Mouse (Mus musculus) kidney, adult 2 months (tissue): ENCODE measurements around the gene Rcan2. TPM values are rescaled to one million over a fixed set of nuclear protein-coding genes. Genes with fewer than 3 reads are reported as not detected.
A peak's percentile ranks its signal among the peaks of the same experiment; 100 is the strongest.

Experiments
- DNase-seq: peaks from one replicate; pipeline ENCODE4 v3.0.0; 2021
- H3K27ac ChIP-seq: fragments of 200-500 bp; 2 replicates; pipeline ENCODE4 v1.5.1; 2012; ENCODE audit warnings: low read depth, low read length, control low read depth, inconsistent platforms; ENCODE audit not compliant: insufficient read depth
- H3K27me3 ChIP-seq: fragments of 200-500 bp; replicated peaks from 2 replicates; pipeline ENCODE4 v1.6.1; 2012; ENCODE audit warnings: mild to moderate bottlenecking, moderate library complexity, low read length, inconsistent platforms; ENCODE audit not compliant: control insufficient read depth, insufficient read depth
- H3K36me3 ChIP-seq: fragments of 200-500 bp; 2 replicates; pipeline ENCODE4 v1.6.1; 2012; ENCODE audit warnings: mild to moderate bottlenecking, moderate library complexity, low read length, inconsistent platforms; ENCODE audit not compliant: control insufficient read depth, insufficient read depth
- H3K4me1 ChIP-seq: fragments of 200-500 bp; 2 replicates; pipeline ENCODE4 v1.6.1; 2011; ENCODE audit warnings: low read length; ENCODE audit not compliant: control insufficient read depth, insufficient read depth
- H3K4me3 ChIP-seq: fragments of 200-500 bp; 2 replicates; pipeline ENCODE4 v1.5.1; 2011; ENCODE audit warnings: mild to moderate bottlenecking, low read depth, low read length, control low read depth; ENCODE audit not compliant: insufficient read depth
- CTCF ChIP-seq: fragments of 200-500 bp; conservative IDR thresholded peaks from 2 replicates; pipeline ENCODE4 v1.5.1; 2011; ENCODE audit warnings: low read depth, mild to moderate bottlenecking, control low read depth, low read length, moderate library complexity, mixed read lengths; ENCODE audit not compliant: insufficient read depth, insufficient read length
- POLR2A ChIP-seq: fragments of 200-500 bp; IDR thresholded peaks from one replicate; pipeline ENCODE4 v1.6.1; 2011; ENCODE audit warnings: low read depth, low read length, control low read depth
- WGBS: fragments of 180-500 bp; shearing (Covaris S2); methylation state at CpG from one replicate; pipeline ENCODE4 v1.1.7; 2018; 5-methylcytosine and 5-hydroxymethylcytosine counted together
- polyA plus RNA-seq: library from polyadenylated mRNA; depleted of rRNA; stranded (reverse); fragments of >200 nt; gene quantifications from 2 replicates; pipeline ENCODE4 v1.2.3, GENCODE M21; 2012

The Rcan2 gene
- polyA plus RNA-seq, 1 experiment = 18.3 TPM

GRCm38 (mm10) chr17:44026786-44027185 lies 225.6 kb downstream of the Rcan2 start:
- Histone ChIP-seq H3K4me3 (no peak overlapping the region), H3K4me1 (peaks cover 4% of the 10 kb centered on the region; the same call in 1 of the 2 replicates), H3K27me3 (no peaks in the 10 kb centered on the region), H3K27ac (no peak overlapping the region), H3K36me3 (no peaks in the 10 kb centered on the region)
- DNase-seq = no peak
- no peak for TF ChIP-seq POLR2A
- no peak for TF ChIP-seq CTCF

- no peak for TF ChIP-seq CTCF
- no peak for TF ChIP-seq POLR2A
- H3K27ac ChIP-seq = no peak overlapping the region
- 87% methylated on average over 9 of the region's 9 CpGs for WGBS
Measured at GRCm38 (mm10) chr17:44027311-44027710, 226.2 kb downstream of the Rcan2 start.

GRCm38 (mm10) chr17:44029616-44030015 lies 228.5 kb downstream of the Rcan2 start:
- H3K36me3 ChIP-seq = no peaks in the 10 kb centered on the region
- H3K27ac ChIP-seq = no peak overlapping the region
- peak; percentile 9 for DNase-seq
- H3K4me1 ChIP-seq = peaks cover 4% of the 10 kb centered on the region; the same call in 1 of the 2 replicates
- H3K27me3 ChIP-seq = no peaks in the 10 kb centered on the region
- TF ChIP-seq POLR2A (no peak), CTCF (no peak)
- 60% methylated on average over 5 of the region's 5 CpGs for WGBS
- H3K4me3 ChIP-seq = no peak overlapping the region

More at GRCm38 (mm10) chr17:44027311-44027710, 226.2 kb downstream of the Rcan2 start:
- Histone ChIP-seq H3K4me1 (peaks cover 4% of the 10 kb centered on the region; the same call in 1 of the 2 replicates), H3K27me3 (no peaks in the 10 kb centered on the region), H3K36me3 (no peaks in the 10 kb centered on the region), H3K4me3 (no peak overlapping the region)
- DNase-seq = no peak

GRCm38 (mm10) chr17:44030776-44031587 lies 229.8 kb downstream of the Rcan2 start:
- peak; percentile 34 for DNase-seq
- no peak for TF ChIP-seq POLR2A
- TF ChIP-seq CTCF = no peak
- 68% methylated on average over 3 of the region's 3 CpGs for WGBS
- H3K4me1 ChIP-seq = peaks cover 4% of the 10 kb centered on the region; the same call in 1 of the 2 replicates
- no peaks in the 10 kb centered on the region for H3K36me3 ChIP-seq
- H3K27me3 ChIP-seq = no peaks in the 10 kb centered on the region
- H3K4me3 ChIP-seq = no peak overlapping the region
- H3K27ac ChIP-seq = 0 out of 2 replicates have a peak overlapping the region, but pooled peaks have one; percentile 8

- 98% methylated on average over 1 of the region's 1 CpGs for WGBS
- TF ChIP-seq POLR2A = no peak
- no peak for TF ChIP-seq CTCF
Measured at GRCm38 (mm10) chr17:44035005-44035404, 233.9 kb downstream of the Rcan2 start.

GRCm38 (mm10) chr17:44038656-44039055 lies 237.5 kb downstream of the Rcan2 start:
- H3K27ac ChIP-seq = no peak overlapping the region
- H3K4me1 ChIP-seq = no peaks in the 10 kb centered on the region
- DNase-seq = peak; percentile 39
- WGBS = 61% methylated on average over 9 of the region's 9 CpGs
- no peak overlapping the region for H3K4me3 ChIP-seq
- TF ChIP-seq POLR2A (no peak), CTCF (no peak)
- no peaks in the 10 kb centered on the region for H3K27me3 ChIP-seq
- no peaks in the 10 kb centered on the region for H3K36me3 ChIP-seq

More at GRCm38 (mm10) chr17:44035005-44035404, 233.9 kb downstream of the Rcan2 start:
- H3K27ac ChIP-seq = no peak overlapping the region
- H3K27me3 ChIP-seq = no peaks in the 10 kb centered on the region
- H3K36me3 ChIP-seq = no peaks in the 10 kb centered on the region
- DNase-seq = no peak
- H3K4me1 ChIP-seq = no peaks in the 10 kb centered on the region
- no peak overlapping the region for H3K4me3 ChIP-seq

- Histone ChIP-seq H3K4me3 (no peak overlapping the region), H3K27me3 (no peaks in the 10 kb centered on the region), H3K27ac (no peak overlapping the region), H3K4me1 (no peaks in the 10 kb centered on the region), H3K36me3 (no peaks in the 10 kb centered on the region)
- WGBS = 92% methylated on average over 2 of the region's 2 CpGs
- TF ChIP-seq CTCF (no peak), POLR2A (no peak)
- DNase-seq = no peak
Measured at GRCm38 (mm10) chr17:44040449-44040848, 239.3 kb downstream of the Rcan2 start.
